Comparison of ENCODE assay signal across 9 mouse cellular contexts in the genomic region with DNA sequence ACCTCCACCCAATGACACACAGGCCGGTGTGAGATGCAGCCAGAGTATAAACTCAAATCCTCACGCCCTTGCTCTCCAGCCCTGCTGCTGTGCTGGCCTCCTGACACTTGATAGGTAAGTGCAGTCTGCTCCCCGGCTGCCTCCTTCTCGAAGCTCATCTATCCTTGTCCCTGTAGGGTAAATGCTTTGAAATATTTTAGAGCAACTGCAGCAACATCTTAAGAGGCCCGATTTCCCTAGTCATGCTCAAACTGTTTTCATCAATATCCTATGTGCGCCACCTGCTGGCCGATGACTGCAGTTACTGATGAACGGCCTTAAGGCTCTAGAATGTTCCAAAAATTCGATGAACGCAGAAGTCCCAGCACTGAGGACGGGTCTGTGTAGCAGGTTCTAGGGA. TPM values are rescaled to one million over a fixed set of nuclear protein-coding genes. Genes with fewer than 3 reads are reported as not detected.
DNase-seq lines count a peak whose midpoint lies in the region; ATAC-seq and TF ChIP-seq lines count a peak whose summit lies in the region.
"Had no signal": no experiment of that assay in that cellular context is flagged by ENCODE, and none has a peak within 500 bp of the region (broad histone marks: within the 10 kb centered on the region; RNA-seq: fewer than 3 reads in every experiment).

No protein-coding gene starts in this region.

- peak; percentile 51; the same call in 1 of the 2 replicates for ATAC-seq in midbrain, embryonic 14.5 days (ENCODE audit: low FRiP score, low TSS enrichment)

- no peak overlapping the region for H3K27ac ChIP-seq in gastrocnemius, adult 2 months
- H3K27ac ChIP-seq in midbrain, embryonic 14.5 days (replicated peaks; ENCODE audit: low read depth, low read length): peak overlapping the region; percentile 45; the same call in 1 of the 2 replicates
- no peak overlapping the region for H3K27ac ChIP-seq in spleen, adult 2 months (ENCODE audit: insufficient read depth, low read length)
- H3K27ac ChIP-seq: stomach, embryonic 15.5 days had no signal

- WGBS in midbrain, embryonic 14.5 days: 41% methylated on average over 11 of the region's 11 CpGs
- 33% methylated on average over 11 of the region's 11 CpGs for WGBS in spleen, adult 2 months

- H3K36me3 ChIP-seq in midbrain, embryonic 14.5 days (ENCODE audit: control insufficient read depth, insufficient read depth, low read length): no peaks in the 10 kb centered on the region
- H3K36me3 ChIP-seq in spleen, adult 2 months (ENCODE audit: control insufficient read depth, insufficient read depth, low read length): no peaks in the 10 kb centered on the region
- H3K36me3 ChIP-seq: stomach, embryonic 15.5 days had no signal

- TF ChIP-seq POLR2A in spleen, adult 2 months (IDR thresholded peaks at IDR 0.05; ENCODE audit: low read depth, low read length): no peak

- H3K27me3 ChIP-seq in midbrain, embryonic 14.5 days (ENCODE audit: control insufficient read depth, insufficient read depth, low read length): no peaks in the 10 kb centered on the region
- no peaks in the 10 kb centered on the region for H3K27me3 ChIP-seq in spleen, adult 2 months (ENCODE audit: control insufficient read depth, insufficient read depth, low read length)
- H3K27me3 ChIP-seq: stomach, embryonic 15.5 days had no signal

- H3K9me3 ChIP-seq in midbrain, embryonic 14.5 days (ENCODE audit: control insufficient read depth, low read length): no peaks in the 10 kb centered on the region
- H3K9me3 ChIP-seq: stomach, embryonic 15.5 days had no signal

- H3K4me3 ChIP-seq in gastrocnemius, adult 2 months: no peak overlapping the region
- no peak overlapping the region for H3K4me3 ChIP-seq in midbrain, embryonic 14.5 days (replicated peaks; ENCODE audit: low read depth, low read length)
- no peak overlapping the region for H3K4me3 ChIP-seq in spleen, adult 2 months (ENCODE audit: extremely low read depth, insufficient read depth, insufficient read length)
- H3K4me3 ChIP-seq: stomach, embryonic 15.5 days had no signal

- H3K9ac ChIP-seq in midbrain, embryonic 14.5 days (replicated peaks; ENCODE audit: low read length): no peak overlapping the region
- H3K9ac ChIP-seq: stomach, embryonic 15.5 days had no signal

- H3K4me2 ChIP-seq in midbrain, embryonic 14.5 days (ENCODE audit: low read length): no peak overlapping the region
- H3K4me2 ChIP-seq: stomach, embryonic 15.5 days had no signal

- intact Hi-C loops in gastrocnemius, adult 2 months (cut with DNase I): loop anchor here (5.0 to 10.0 kb wide), 4 partner anchors 248 to 580 kb away; a partner anchor contains a TSS
- intact Hi-C loops in left cerebral cortex, postnatal 25 days (cut with DNase I): loop anchor here (2.0 to 5.0 kb wide), 5 partner anchors 280 to 575 kb away; a partner anchor contains a TSS

- TF ChIP-seq CTCF in gastrocnemius, adult 2 months (IDR thresholded peaks at IDR 0.05): peak; percentile 89
- peak; percentile 42; the same call in 1 of the 2 replicates for TF ChIP-seq CTCF in spleen, adult 2 months (IDR thresholded peaks at IDR 0.05; ENCODE audit: extremely low read depth, insufficient read depth, insufficient read length, insufficient replicate concordance)

- H3K4me1 ChIP-seq in midbrain, embryonic 14.5 days (ENCODE audit: control insufficient read depth, insufficient read depth, low read length): no peaks in the 10 kb centered on the region
- no peaks in the 10 kb centered on the region for H3K4me1 ChIP-seq in spleen, adult 2 months (ENCODE audit: control insufficient read depth, insufficient read depth, insufficient read length)

- DNase-seq in urinary bladder, adult 18-20 months (ENCODE audit: low spot score in 2 of 2): peak; percentile 58 to 69
- DNase-seq in urinary bladder, postnatal 10 days (ENCODE audit: low spot score): no peak
- peak; percentile 79 to 80 for DNase-seq in cerebellum, postnatal 36 days
- peak; percentile 71 for DNase-seq in gastrocnemius, adult 2 months
- peak; percentile 28 for DNase-seq in kidney, adult 11 months
- DNase-seq in left cerebral cortex, postnatal 25 days (ENCODE audit: low spot score in 2 of 2): peak; percentile 66 to 80
- peak; percentile 94 for DNase-seq in midbrain, embryonic 14.5 days
- peak; percentile 5 to 29 for DNase-seq in spleen, adult 2 months (ENCODE audit: low read depth in 1 of 2, low spot score in 2 of 2)

RNA-seq across cellular contexts. Expression of a gene that starts 58.1 kb away (rescaled TPM):
- not detected for total RNA-seq in gastrocnemius, adult 2 months (2021)
- not detected for total RNA-seq in left cerebral cortex, postnatal 25 days (2021)
- not detected in 2 replicates for polyA plus RNA-seq in midbrain, embryonic 14.5 days (2014; fragmentation: Nextera tagmentation; extraction: Ambion mirVana)
- polyA plus RNA-seq in spleen, adult 2 months (2012; rRNA removed): not detected in 2 replicates
- polyA plus RNA-seq: stomach, embryonic 15.5 days had no signal
